Mouse (Mus musculus) embryonic fibroblast, embryonic 13.5 days (primary cell): Measurements from ENCODE around the gene Ak8.

Source experiments
- CTCF ChIP-seq: IDR thresholded peaks from 2 replicates; pipeline ENCODE4 v1.5.1; 2011; ENCODE audit warnings: mild to moderate bottlenecking, control low read depth, low read length, moderate library complexity, borderline replicate concordance; ENCODE audit not compliant: insufficient read depth
- POLR2A ChIP-seq: IDR thresholded peaks from 2 replicates; pipeline ENCODE4 v1.6.1; 2011; ENCODE audit warnings: low read depth, mild to moderate bottlenecking, control low read depth, low read length, moderate library complexity

- TF ChIP-seq CTCF (no peak), POLR2A (no peak)
Measured at GRCm38 (mm10) chr2:28656216-28656615, 43.7 kb upstream of the Ak8 start.
